Mouse (Mus musculus): ENCODE measurements around the gene Pygm. TPM values are rescaled to one million over a fixed set of nuclear protein-coding genes. Genes with fewer than 3 reads are reported as not detected.
A peak's percentile ranks its signal among the peaks of the same experiment; 100 is the strongest.

The Pygm gene
- 8.0 and 10.5 TPM in 2 replicates for polyA plus RNA-seq (2015; fragmentation: Nextera tagmentation; extraction: Ambion mirVana)

GRCm38 (mm10) chr19:6384128-6384527 is at the start of gene Pygm:
Gene Pygm (plus strand): TSS chr19:6384399.
- TF ChIP-seq EP300 (optimal IDR thresholded peaks at IDR 0.05) (no peak), CTCF (IDR thresholded peaks at IDR 0.05; ENCODE audit: low read depth) (peak; percentile 31)
- WGBS: 16% methylated on average over 7 of the region's 7 CpGs
- H3K4me2 ChIP-seq (replicated peaks; ENCODE audit: low read depth): peak within 1 kb of the TSS; percentile 44
- ATAC-seq (ENCODE audit: low FRiP score, low TSS enrichment): peak; percentile 51; the same call in 1 of the 2 replicates
- peak within 1 kb of the TSS; percentile 10 for H3K4me3 ChIP-seq (ENCODE audit: low read depth, low read length)
- H3K27ac ChIP-seq (replicated peaks): peak within 1 kb of the TSS; percentile 56
- H3K9me3 ChIP-seq (ENCODE audit: control insufficient read depth, low read length): no peaks in the 10 kb centered on the region
- H3K27me3 ChIP-seq (ENCODE audit: control insufficient read depth, insufficient read depth, low read length): no peaks in the 10 kb centered on the region
- no peaks in the 10 kb centered on the region; the same call in 1 of the 2 replicates for H3K4me1 ChIP-seq (replicated peaks; ENCODE audit: control insufficient read depth, insufficient read depth)
- H3K9ac ChIP-seq (ENCODE audit: low read length): peak within 1 kb of the TSS; percentile 14; the same call in 1 of the 2 replicates
- no peaks in the 10 kb centered on the region for H3K36me3 ChIP-seq (ENCODE audit: control insufficient read depth, insufficient read depth, low read length)
- peak; percentile 62 for DNase-seq (ENCODE audit: low spot score)

DNA sequence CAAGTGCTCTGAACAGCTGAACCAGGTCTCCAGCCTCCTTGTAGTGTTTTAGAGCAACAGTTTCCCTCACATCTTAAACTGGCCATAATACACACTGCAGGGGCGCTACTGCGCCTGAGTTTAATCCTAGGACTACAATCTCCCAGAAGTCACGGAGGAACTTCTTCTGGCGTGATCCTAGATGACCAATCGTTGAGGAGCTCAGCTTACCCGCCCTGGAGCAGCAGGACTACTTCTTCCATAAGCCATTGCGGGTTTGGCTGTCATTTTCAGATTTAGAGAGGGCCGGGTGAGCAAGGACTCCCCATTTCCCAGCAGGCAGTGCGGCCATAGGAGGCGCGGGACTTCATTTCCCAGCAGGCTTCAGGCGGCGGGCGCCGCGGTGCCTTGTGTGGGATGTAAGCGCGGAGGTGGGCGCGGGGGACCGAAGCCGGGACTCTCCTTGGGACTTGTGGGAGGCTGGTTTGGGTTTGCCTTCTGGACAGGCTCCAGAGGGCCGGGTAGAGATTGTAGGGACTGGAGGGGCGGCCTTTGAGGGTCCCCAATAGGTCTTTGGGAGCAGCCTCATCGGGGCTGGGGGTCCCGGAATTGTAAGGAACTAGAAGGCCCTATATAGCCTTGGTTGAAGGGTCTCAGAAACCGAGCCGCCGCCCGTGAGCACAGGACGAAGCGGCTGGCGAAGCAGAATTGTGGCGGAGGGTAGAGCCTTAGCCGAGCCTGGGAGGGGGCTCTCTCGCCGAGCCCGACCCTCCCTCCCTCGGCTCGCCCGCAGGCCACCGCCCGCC is 49.3 kb upstream of the Pygm start, which contains the start of gene Men1:
Gene Men1, plus strand, starts transcription at position 307 of the 785 bp plus-strand sequence.
- no peaks in the 10 kb centered on the region for H3K9me3 ChIP-seq (ENCODE audit: control insufficient read depth, low read length)
- peak within 1 kb of the TSS; percentile 86 for H3K27ac ChIP-seq (replicated peaks)
- no peaks in the 10 kb centered on the region for H3K4me1 ChIP-seq (replicated peaks; ENCODE audit: control insufficient read depth, insufficient read depth)
- peak within 1 kb of the TSS; percentile 97 for H3K4me2 ChIP-seq (replicated peaks; ENCODE audit: low read depth)
- H3K27me3 ChIP-seq (ENCODE audit: control insufficient read depth, insufficient read depth, low read length): no peaks in the 10 kb centered on the region
- H3K9ac ChIP-seq (ENCODE audit: low read length): peak within 1 kb of the TSS; percentile 84
- DNase-seq (ENCODE audit: low spot score) (peak; percentile 93), ATAC-seq (ENCODE audit: low FRiP score, low TSS enrichment) (peak; percentile 92)
- H3K4me3 ChIP-seq (ENCODE audit: low read depth, low read length): peak within 1 kb of the TSS; percentile 77
- peaks cover 11% of the 10 kb centered on the region; the same call in 1 of the 2 replicates for H3K36me3 ChIP-seq (ENCODE audit: control insufficient read depth, insufficient read depth, low read length)
- no peak for TF ChIP-seq EP300 (optimal IDR thresholded peaks at IDR 0.05)
- TF ChIP-seq CTCF (IDR thresholded peaks at IDR 0.05; ENCODE audit: low read depth): peak; percentile 71
- WGBS: under 1% methylated on average over 42 of the region's 43 CpGs

- H3K36me3 ChIP-seq (ENCODE audit: control insufficient read depth, insufficient read depth, low read length): peaks cover 11% of the 10 kb centered on the region; the same call in 1 of the 2 replicates
- peak overlapping the region; percentile 77 for H3K4me3 ChIP-seq (ENCODE audit: low read depth, low read length)
- DNase-seq (ENCODE audit: low spot score): peak; percentile 48
- peak overlapping the region; percentile 86 for H3K27ac ChIP-seq (replicated peaks)
- H3K27me3 ChIP-seq (ENCODE audit: control insufficient read depth, insufficient read depth, low read length): no peaks in the 10 kb centered on the region
- H3K4me2 ChIP-seq (replicated peaks; ENCODE audit: low read depth): peak overlapping the region; percentile 97
- peak overlapping the region; percentile 84 for H3K9ac ChIP-seq (ENCODE audit: low read length)
- peak; percentile 16; the same call in 1 of the 2 replicates for ATAC-seq (ENCODE audit: low FRiP score, low TSS enrichment)
- TF ChIP-seq CTCF (IDR thresholded peaks at IDR 0.05; ENCODE audit: low read depth) (peak; percentile 21; the same call in 1 of the 2 replicates), EP300 (optimal IDR thresholded peaks at IDR 0.05) (no peak)
- H3K9me3 ChIP-seq (ENCODE audit: control insufficient read depth, low read length): no peaks in the 10 kb centered on the region
- WGBS: under 1% methylated on average over 25 of the region's 25 CpGs
- H3K4me1 ChIP-seq (replicated peaks; ENCODE audit: control insufficient read depth, insufficient read depth): no peaks in the 10 kb centered on the region
These were observed 48.8 kb upstream of the Pygm start for GRCm38 (mm10) chr19:6335458-6335827.

DNA sequence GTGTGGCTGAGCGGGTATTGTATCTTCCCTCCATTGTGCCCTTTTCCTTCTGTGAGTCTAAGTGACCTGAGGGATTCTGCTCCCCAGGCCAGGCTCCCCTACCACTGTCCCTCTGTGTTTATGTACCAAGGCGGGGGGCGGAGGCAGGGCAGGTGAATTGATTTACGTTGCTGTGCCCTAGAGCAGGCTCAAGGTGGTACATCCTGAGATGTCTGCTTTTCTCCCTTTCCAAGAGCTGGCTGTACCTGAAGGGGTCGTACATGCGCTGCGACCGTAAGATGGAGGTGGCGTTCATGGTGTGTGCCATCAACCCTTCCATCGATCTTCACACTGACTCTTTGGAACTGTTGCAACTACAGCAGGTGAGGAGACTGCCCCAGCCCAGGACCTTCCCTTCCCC is 47.3 kb upstream of the Pygm start:
- TF ChIP-seq EP300 (optimal IDR thresholded peaks at IDR 0.05): no peak
- TF ChIP-seq CTCF (IDR thresholded peaks at IDR 0.05; ENCODE audit: low read depth): no peak
- Histone ChIP-seq H3K9ac (ENCODE audit: low read length) (no peak overlapping the region), H3K36me3 (ENCODE audit: control insufficient read depth, insufficient read depth, low read length) (peaks cover 11% of the 10 kb centered on the region; the same call in 1 of the 2 replicates), H3K4me2 (replicated peaks; ENCODE audit: low read depth) (no peak overlapping the region), H3K27me3 (ENCODE audit: control insufficient read depth, insufficient read depth, low read length) (no peaks in the 10 kb centered on the region), H3K4me3 (ENCODE audit: low read depth, low read length) (no peak overlapping the region), H3K4me1 (replicated peaks; ENCODE audit: control insufficient read depth, insufficient read depth) (no peaks in the 10 kb centered on the region), H3K27ac (replicated peaks) (no peak overlapping the region), H3K9me3 (ENCODE audit: control insufficient read depth, low read length) (no peaks in the 10 kb centered on the region)
- DNase-seq (ENCODE audit: low spot score): no peak
- no peak for ATAC-seq (ENCODE audit: low FRiP score, low TSS enrichment)
- 95% methylated on average over 10 of the region's 10 CpGs for WGBS

- Histone ChIP-seq H3K36me3 (ENCODE audit: control insufficient read depth, insufficient read depth, low read length) (peaks cover 11% of the 10 kb centered on the region; the same call in 1 of the 2 replicates), H3K9ac (ENCODE audit: low read length) (no peak overlapping the region), H3K4me1 (replicated peaks; ENCODE audit: control insufficient read depth, insufficient read depth) (no peaks in the 10 kb centered on the region), H3K4me3 (ENCODE audit: low read depth, low read length) (no peak overlapping the region), H3K4me2 (replicated peaks; ENCODE audit: low read depth) (no peak overlapping the region), H3K27ac (replicated peaks) (no peak overlapping the region), H3K9me3 (ENCODE audit: control insufficient read depth, low read length) (no peaks in the 10 kb centered on the region), H3K27me3 (ENCODE audit: control insufficient read depth, insufficient read depth, low read length) (no peaks in the 10 kb centered on the region)
- DNase-seq (ENCODE audit: low spot score): no peak
- 98% methylated on average over 7 of the region's 7 CpGs for WGBS
- no peak for ATAC-seq (ENCODE audit: low FRiP score, low TSS enrichment)
- TF ChIP-seq EP300 (optimal IDR thresholded peaks at IDR 0.05) (no peak), CTCF (IDR thresholded peaks at IDR 0.05; ENCODE audit: low read depth) (no peak)
These were observed 46.0 kb upstream of the Pygm start for GRCm38 (mm10) chr19:6338171-6338570.

GRCm38 (mm10) chr19:6338716-6339115 is 45.5 kb upstream of the Pygm start:
- H3K4me3 ChIP-seq (ENCODE audit: low read depth, low read length): no peak overlapping the region
- no peak overlapping the region for H3K9ac ChIP-seq (ENCODE audit: low read length)
- H3K36me3 ChIP-seq (ENCODE audit: control insufficient read depth, insufficient read depth, low read length): peaks cover 11% of the 10 kb centered on the region; the same call in 1 of the 2 replicates
- H3K9me3 ChIP-seq (ENCODE audit: control insufficient read depth, low read length): no peaks in the 10 kb centered on the region
- H3K4me1 ChIP-seq (replicated peaks; ENCODE audit: control insufficient read depth, insufficient read depth): no peaks in the 10 kb centered on the region
- TF ChIP-seq CTCF (IDR thresholded peaks at IDR 0.05; ENCODE audit: low read depth) (no peak), EP300 (optimal IDR thresholded peaks at IDR 0.05) (no peak)
- 90% methylated on average over 11 of the region's 11 CpGs for WGBS
- no peak overlapping the region for H3K4me2 ChIP-seq (replicated peaks; ENCODE audit: low read depth)
- DNase-seq (ENCODE audit: low spot score): no peak
- H3K27me3 ChIP-seq (ENCODE audit: control insufficient read depth, insufficient read depth, low read length): no peaks in the 10 kb centered on the region
- no peak overlapping the region for H3K27ac ChIP-seq (replicated peaks)
- no peak for ATAC-seq (ENCODE audit: low FRiP score, low TSS enrichment)

Measured in stomach, postnatal 0 days (tissue).